Mouse (Mus musculus) myocyte (in vitro differentiated cells): Measurements from ENCODE around the gene Bcar3. TPM values are rescaled to one million over a fixed set of nuclear protein-coding genes. Genes with fewer than 3 reads are reported as not detected.

Experiments
- H3K27me3 ChIP-seq: one replicate; pipeline ENCODE4 v1.6.1; 2011; ENCODE audit not compliant: control insufficient read depth, insufficient read depth, insufficient read length
- H3K36me3 ChIP-seq: one replicate; pipeline ENCODE4 v1.6.1; 2011; ENCODE audit not compliant: control insufficient read depth, insufficient read depth
- H3K4me2 ChIP-seq: one replicate; pipeline ENCODE4 v1.6.1; 2011; ENCODE audit warnings: low read depth, control low read depth
- H3K4me3 ChIP-seq: one replicate; pipeline ENCODE4 v1.5.1; 2011; ENCODE audit warnings: mild to moderate bottlenecking, control low read depth, moderate library complexity
- H3K79me2 ChIP-seq: one replicate; pipeline ENCODE4 v1.6.1; 2011; ENCODE audit not compliant: control insufficient read depth, insufficient read depth
- H3ac ChIP-seq: one replicate; pipeline ENCODE4 v1.6.1; 2011; ENCODE audit not compliant: control insufficient read depth, insufficient read length
- CEBPB ChIP-seq: IDR thresholded peaks from 2 replicates; pipeline ENCODE4 v1.6.1; 2011; ENCODE audit warnings: mild to moderate bottlenecking, moderate library complexity; ENCODE audit not compliant: poor library complexity, insufficient read depth, severe bottlenecking
- E2F4 ChIP-seq: IDR thresholded peaks from one replicate; pipeline ENCODE4 v1.6.1; 2011; ENCODE audit warnings: mild to moderate bottlenecking, control low read depth, moderate library complexity; ENCODE audit not compliant: insufficient read depth
- MAX ChIP-seq: IDR thresholded peaks from one replicate; pipeline ENCODE4 v1.6.1; 2011; ENCODE audit warnings: low read depth, mild to moderate bottlenecking, control low read depth
- MYOD1 ChIP-seq, 3 experiments: IDR thresholded peaks; one replicate each; pipeline ENCODE4 v1.6.1; 2011; ENCODE audit warnings: control low read depth in 2 of 3, low read depth in 2 of 3, mild to moderate bottlenecking in 2 of 3, moderate library complexity in 1 of 3; ENCODE audit not compliant: insufficient read length in 2 of 3, control insufficient read depth in 1 of 3
- MYOG ChIP-seq, 3 experiments: IDR thresholded peaks; one replicate each; pipeline ENCODE4 v1.6.1; 2011; ENCODE audit warnings: control low read depth in 2 of 3, low read depth in 2 of 3, mild to moderate bottlenecking in 2 of 3; ENCODE audit not compliant: insufficient read length in 2 of 3, control insufficient read depth in 1 of 3, insufficient read depth in 1 of 3
- POLR2A ChIP-seq: IDR thresholded peaks from one replicate; pipeline ENCODE4 v1.6.1; 2011; ENCODE audit warnings: low read depth, mild to moderate bottlenecking, control low read depth, moderate library complexity; ENCODE audit not compliant: insufficient read length
- POLR2AphosphoS2 ChIP-seq: IDR thresholded peaks from one replicate; pipeline ENCODE4 v1.6.1; 2011; ENCODE audit warnings: low read depth, control low read depth; ENCODE audit not compliant: insufficient read length
- REST ChIP-seq: IDR thresholded peaks from one replicate; pipeline ENCODE4 v1.6.1; 2011; ENCODE audit warnings: mild to moderate bottlenecking, control low read depth, moderate library complexity; ENCODE audit not compliant: insufficient read depth, insufficient read length
- SRF ChIP-seq: IDR thresholded peaks from one replicate; pipeline ENCODE4 v1.6.1; 2011; ENCODE audit warnings: low read depth; ENCODE audit not compliant: control insufficient read depth, insufficient read length
- TCF12 ChIP-seq: IDR thresholded peaks from one replicate; pipeline ENCODE4 v1.6.1; 2011; ENCODE audit warnings: mild to moderate bottlenecking, control low read depth; ENCODE audit not compliant: poor library complexity, insufficient read depth, severe bottlenecking
- TCF3 ChIP-seq: IDR thresholded peaks from one replicate; pipeline ENCODE4 v1.6.1; 2011; ENCODE audit warnings: low read depth, control low read depth; ENCODE audit not compliant: insufficient read length
- USF1 ChIP-seq: IDR thresholded peaks from one replicate; pipeline ENCODE4 v1.6.1; 2011; ENCODE audit warnings: low read depth, mild to moderate bottlenecking, control low read depth, moderate library complexity
- polyA plus RNA-seq: library from polyadenylated mRNA; unstranded; fragments of >200 nt; fragmentation: generic; extraction: Trizol; gene quantifications from one replicate; pipeline ENCODE4 v1.2.1, GENCODE M21; 2012; ENCODE audit warnings: missing spikeins

The Bcar3 gene
- polyA plus RNA-seq, 1 experiment, result 21.4 TPM

DNA sequence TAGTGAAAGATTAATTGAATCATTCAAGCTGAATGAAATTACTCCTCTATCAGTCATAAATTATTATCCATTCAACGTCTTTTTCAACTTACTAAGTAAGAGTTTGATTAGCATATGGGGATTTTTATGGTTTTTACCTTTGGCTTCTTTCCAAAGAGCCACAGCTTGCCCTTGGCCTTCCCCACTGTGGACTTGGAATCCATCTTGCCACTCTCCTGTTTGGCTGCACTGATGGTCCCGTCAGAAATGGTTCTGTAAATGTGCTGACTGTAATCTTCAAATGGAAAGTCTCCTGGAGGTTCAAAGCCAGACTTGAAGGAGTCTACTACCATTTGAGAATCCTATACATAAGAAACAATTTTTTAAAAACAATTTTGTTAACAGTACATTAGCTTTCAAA lies 263.8 kb downstream of the Bcar3 start:
- Histone ChIP-seq H3ac (no peak overlapping the region), H3K79me2 (no peaks in the 10 kb centered on the region), H3K27me3 (no peaks in the 10 kb centered on the region), H3K4me3 (no peak overlapping the region), H3K36me3 (peaks cover 27% of the 10 kb centered on the region), H3K4me2 (no peak overlapping the region)
- TF ChIP-seq SRF, result no peak
- TF ChIP-seq TCF3, result no peak
- no peak for TF ChIP-seq MAX
- no peak for TF ChIP-seq CEBPB
- TF ChIP-seq REST, result no peak
- no peak for TF ChIP-seq TCF12
- no peak for TF ChIP-seq POLR2AphosphoS2
- TF ChIP-seq E2F4, result no peak

DNA sequence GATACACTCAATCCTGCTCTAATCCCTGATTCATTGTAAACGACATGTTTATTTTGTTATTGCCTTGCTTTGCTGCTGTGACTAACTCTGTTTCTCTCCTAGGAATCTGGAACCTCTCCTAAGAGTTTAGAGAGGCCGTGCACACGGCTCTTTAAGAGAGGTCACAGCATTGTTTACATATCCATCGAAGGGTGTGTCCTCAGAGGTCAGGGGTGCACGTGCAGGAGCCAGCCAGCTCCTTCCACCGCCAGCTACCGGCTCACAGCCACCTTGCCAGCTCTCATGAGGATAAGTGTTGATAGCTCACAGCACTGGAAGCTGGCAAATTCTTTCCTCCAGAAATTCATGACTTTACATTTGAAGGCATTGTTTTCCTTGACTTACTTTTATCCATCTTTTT lies 271.3 kb downstream of the Bcar3 start:
- Histone ChIP-seq H3K4me3 (no peak overlapping the region), H3ac (no peak overlapping the region), H3K79me2 (no peaks in the 10 kb centered on the region), H3K4me2 (no peak overlapping the region), H3K27me3 (no peaks in the 10 kb centered on the region), H3K36me3 (peaks cover 25% of the 10 kb centered on the region)
- TF ChIP-seq MYOD1 (IDR thresholded peaks at IDR 0.05; ENCODE audit: control insufficient read depth in 1 of 3, insufficient read length in 2 of 3, low read depth in 2 of 3), result no peak
- TF ChIP-seq MAX, result no peak
- no peak for TF ChIP-seq CEBPB
- no peak for TF ChIP-seq POLR2A
- TF ChIP-seq SRF, result no peak
- no peak for TF ChIP-seq TCF12
- no peak for TF ChIP-seq TCF3
- no peak for TF ChIP-seq MYOG (IDR thresholded peaks at IDR 0.05; ENCODE audit: control insufficient read depth in 1 of 3, insufficient read depth in 1 of 3, insufficient read length in 2 of 3, low read depth in 2 of 3)
- no peak for TF ChIP-seq REST
- no peak for TF ChIP-seq E2F4

DNA sequence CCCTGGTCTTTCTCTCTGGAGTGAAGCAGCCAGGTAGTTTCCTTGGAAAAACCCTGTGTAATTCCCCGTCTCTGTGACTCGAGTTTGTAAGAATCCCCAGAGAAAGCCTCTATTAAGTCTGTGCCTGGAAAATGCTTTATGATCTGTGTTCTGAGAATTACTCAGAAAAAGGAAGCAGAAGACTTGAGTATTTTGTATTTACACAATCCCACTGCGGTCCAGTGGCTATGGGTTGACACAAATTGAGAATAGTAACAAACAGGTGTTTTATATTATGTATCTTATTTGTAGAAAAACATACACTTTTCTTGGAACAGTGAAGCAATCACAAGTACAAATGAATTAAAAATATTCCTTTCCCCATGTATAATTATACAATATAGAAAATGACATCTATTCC lies 272.2 kb downstream of the Bcar3 start:
- TF ChIP-seq MAX (no peak), E2F4 (no peak), POLR2A (no peak), REST (no peak), MYOG (IDR thresholded peaks at IDR 0.05; ENCODE audit: control insufficient read depth in 1 of 3, insufficient read depth in 1 of 3, insufficient read length in 2 of 3, low read depth in 2 of 3) (no peak), USF1 (no peak), SRF (no peak), MYOD1 (IDR thresholded peaks at IDR 0.05; ENCODE audit: control insufficient read depth in 1 of 3, insufficient read length in 2 of 3, low read depth in 2 of 3) (no peak), CEBPB (no peak), POLR2AphosphoS2 (no peak), TCF3 (no peak)
- no peaks in the 10 kb centered on the region for H3K27me3 ChIP-seq
- no peak overlapping the region for H3K4me2 ChIP-seq

DNA sequence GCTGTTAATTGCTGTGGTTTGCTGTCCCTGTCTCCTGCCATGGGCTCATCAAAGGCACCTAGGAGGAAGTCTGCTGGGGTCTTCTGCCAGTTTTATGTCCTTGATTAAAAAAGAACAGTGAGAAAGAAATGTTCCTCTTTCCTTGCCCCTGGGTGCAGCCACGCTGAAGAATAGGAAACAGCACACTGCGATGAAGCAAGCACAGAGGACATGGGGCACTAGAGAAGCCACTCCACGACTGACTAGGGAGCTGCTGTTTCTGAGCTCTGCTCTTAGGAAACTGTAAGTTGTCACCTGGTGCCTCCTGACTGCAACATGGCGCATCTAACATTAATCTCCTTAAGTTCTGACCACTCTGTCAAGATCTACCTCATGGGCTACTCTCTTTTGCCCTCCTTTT lies 272.6 kb downstream of the Bcar3 start:
- TF ChIP-seq MYOD1 (IDR thresholded peaks at IDR 0.05; ENCODE audit: control insufficient read depth in 1 of 3, insufficient read length in 2 of 3, low read depth in 2 of 3) (no peak), SRF (no peak), MAX (no peak), POLR2AphosphoS2 (no peak), USF1 (no peak), TCF12 (no peak)
- peaks cover 20% of the 10 kb centered on the region for H3K36me3 ChIP-seq
- no peak overlapping the region for H3K4me2 ChIP-seq
- H3K4me3 ChIP-seq, result no peak overlapping the region
- no peaks in the 10 kb centered on the region for H3K27me3 ChIP-seq
- no peak overlapping the region for H3ac ChIP-seq
- H3K79me2 ChIP-seq, result peaks cover 4% of the 10 kb centered on the region

More for the DNA sequence above, 272.2 kb downstream of the Bcar3 start:
- Histone ChIP-seq H3K4me3 (no peak overlapping the region), H3K79me2 (no peaks in the 10 kb centered on the region), H3K36me3 (peaks cover 22% of the 10 kb centered on the region), H3ac (no peak overlapping the region)

DNA sequence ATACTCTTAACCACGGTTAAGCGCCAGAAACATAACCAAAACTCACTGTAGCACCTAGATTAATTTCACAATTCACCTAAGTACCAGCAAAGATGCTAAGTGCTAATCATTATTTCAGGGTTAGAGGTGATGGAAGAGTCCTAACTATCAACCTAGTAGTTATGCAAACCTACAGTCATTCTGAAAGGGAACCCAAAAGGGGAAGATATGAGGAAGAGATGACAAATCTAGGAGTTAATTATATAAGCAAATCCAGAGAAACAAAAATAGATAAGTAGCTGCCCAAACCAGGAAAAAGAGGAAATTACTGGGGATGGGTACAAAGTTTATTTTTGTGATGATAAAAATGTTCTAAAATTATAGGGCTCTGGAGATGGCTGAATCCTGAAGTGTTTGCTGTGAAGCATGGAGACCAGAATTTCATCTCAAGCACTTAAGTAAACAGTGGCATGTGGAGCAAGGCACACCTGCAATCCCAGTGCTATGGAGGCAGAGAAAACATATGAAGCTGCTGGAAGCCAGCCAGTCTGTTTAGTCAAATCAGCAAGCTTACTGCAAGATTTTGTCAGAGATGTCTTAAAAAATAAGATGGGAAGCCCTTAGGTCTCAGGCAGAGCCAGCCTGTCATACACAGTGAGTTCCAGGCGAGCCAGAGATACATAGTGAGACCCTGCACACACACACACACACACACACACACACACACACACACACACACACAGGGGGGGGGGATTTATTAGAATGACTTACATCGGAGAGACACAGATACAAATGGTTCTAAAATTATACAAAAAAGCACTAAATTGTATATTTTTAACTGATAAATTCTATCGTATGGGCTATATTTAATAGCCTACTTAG lies 279.7 kb downstream of the Bcar3 start:
- Histone ChIP-seq H3K4me2 (no peak overlapping the region), H3K36me3 (no peaks in the 10 kb centered on the region), H3K79me2 (peaks cover 30% of the 10 kb centered on the region), H3K27me3 (no peaks in the 10 kb centered on the region), H3K4me3 (no peak overlapping the region), H3ac (no peak overlapping the region)
- no peak for TF ChIP-seq TCF3
- TF ChIP-seq SRF, result no peak
- no peak for TF ChIP-seq MYOD1 (IDR thresholded peaks at IDR 0.05; ENCODE audit: control insufficient read depth in 1 of 3, insufficient read length in 2 of 3, low read depth in 2 of 3)
- no peak for TF ChIP-seq CEBPB
- no peak for TF ChIP-seq REST
